Mouse (Mus musculus) liver, embryonic 14.5 days (tissue): ENCODE measurements around the gene Nol3.

ENCODE experiments used
- CTCF ChIP-seq: IDR thresholded peaks from 2 replicates; pipeline ENCODE4 v1.5.1; 2016; ENCODE audit warnings: antibody characterized with exemption, low read depth, control low read depth
- EP300 ChIP-seq: IDR thresholded peaks from 2 replicates; pipeline ENCODE4 v1.6.1; 2016; ENCODE audit warnings: antibody characterized with exemption, low read depth

DNA sequence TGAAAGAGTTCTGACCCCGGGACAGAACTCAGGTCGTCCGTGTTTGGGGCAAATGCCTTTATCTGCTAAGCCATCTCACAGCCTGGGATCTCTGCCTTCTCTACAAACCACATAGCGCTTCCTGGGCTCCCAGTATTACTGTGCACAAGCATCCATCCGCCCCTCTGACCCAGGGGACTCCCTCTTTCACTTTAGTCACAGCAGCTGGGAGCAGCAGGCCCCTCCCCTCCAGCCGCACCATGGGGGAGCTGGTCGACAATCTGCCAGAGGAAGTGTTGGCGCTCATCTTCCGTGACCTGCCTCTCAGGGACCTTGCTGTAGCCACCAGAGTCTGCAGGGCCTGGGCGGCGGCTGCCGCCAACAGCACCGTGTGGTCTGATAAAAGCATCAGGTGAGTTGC, 9.2 kb upstream of the Nol3 start:
- TF ChIP-seq CTCF, result no peak
- no peak for TF ChIP-seq EP300
